Mouse (Mus musculus) limb, embryonic 11.5 days (tissue): ENCODE data around the gene Atp8a1. TPM values are rescaled to one million over a fixed set of nuclear protein-coding genes. Genes with fewer than 3 reads are reported as not detected.

Source experiments
- ATAC-seq: fragments of 200-750 bp; cut with Nextera tagmentation; 2 replicates; pipeline ENCODE4 v1.8.0; 2017; ENCODE audit warnings: low read depth; ENCODE audit not compliant: insufficient number of reproducible peaks, low FRiP score, low TSS enrichment
- DNase-seq: peaks from one replicate; pipeline ENCODE4 v3.0.0-alpha.2; 2015; ENCODE audit warnings: low spot score
- H3K27ac ChIP-seq: fragments of 300-500 bp; sonication (generic); replicated peaks from 2 replicates; pipeline ENCODE4 v1.5.1; 2014; ENCODE audit warnings: low read depth, mild to moderate bottlenecking, low read length
- H3K27me3 ChIP-seq: fragments of 300-500 bp; sonication (generic); 2 replicates; pipeline ENCODE4 v1.6.1; 2014; ENCODE audit warnings: mild to moderate bottlenecking, low read length, mixed read lengths; ENCODE audit not compliant: control insufficient read depth, insufficient read depth
- H3K36me3 ChIP-seq: fragments of 300-500 bp; sonication (generic); 2 replicates; pipeline ENCODE4 v1.6.1; 2014; ENCODE audit warnings: mild to moderate bottlenecking, low read length, moderate library complexity, mixed read lengths; ENCODE audit not compliant: control insufficient read depth, insufficient read depth
- H3K4me1 ChIP-seq: fragments of 300-500 bp; sonication (generic); 2 replicates; pipeline ENCODE4 v1.6.1; 2014; ENCODE audit warnings: low read length, mixed read lengths; ENCODE audit not compliant: control insufficient read depth, insufficient read depth
- H3K4me2 ChIP-seq: fragments of 300-500 bp; sonication (generic); 2 replicates; pipeline ENCODE4 v1.6.1; 2014; ENCODE audit warnings: low read depth, mild to moderate bottlenecking, moderate library complexity; ENCODE audit not compliant: severe bottlenecking
- H3K4me3 ChIP-seq: fragments of 300-500 bp; sonication (generic); 2 replicates; pipeline ENCODE4 v1.5.1; 2014; ENCODE audit warnings: low read depth, low read length
- H3K9ac ChIP-seq: fragments of 300-500 bp; sonication (generic); 2 replicates; pipeline ENCODE4 v1.6.1; 2014; ENCODE audit warnings: mild to moderate bottlenecking, low read length
- H3K9me3 ChIP-seq: fragments of 300-500 bp; sonication (generic); 2 replicates; pipeline ENCODE4 v1.6.1; 2016; ENCODE audit warnings: low read length; ENCODE audit not compliant: control insufficient read depth
- WGBS: fragments of 180-500 bp; shearing (Covaris S2); extraction: QIAGEN DNeasy Blood & Tissue Kit; methylation state at CpG from one replicate; pipeline ENCODE4 v1.1.7; 2014; 5-methylcytosine and 5-hydroxymethylcytosine counted together
- polyA plus RNA-seq: library from polyadenylated mRNA; unstranded; fragments of >200 nt; fragmentation: Nextera tagmentation; extraction: Ambion mirVana; gene quantifications from 2 replicates; pipeline ENCODE4 v1.2.1, GENCODE M21; 2014

Gene Atp8a1
- polyA plus RNA-seq, 1 experiment from 2014 or later, result 7.7 TPM

- Histone ChIP-seq H3K27ac (no peak overlapping the region), H3K4me1 (no peaks in the 10 kb centered on the region), H3K4me2 (no peak overlapping the region), H3K36me3 (no peaks in the 10 kb centered on the region), H3K9me3 (no peaks in the 10 kb centered on the region), H3K9ac (no peak overlapping the region), H3K27me3 (no peaks in the 10 kb centered on the region), H3K4me3 (no peak overlapping the region)
- DNase-seq (no peak), ATAC-seq (no peak)
- WGBS, result 84% methylated on average over 6 of the region's 6 CpGs
Measured at GRCm38 (mm10) chr5:67854963-67855606, 7.9 kb upstream of the Atp8a1 start.

GRCm38 (mm10) chr5:67852860-67853259 lies 5.6 kb upstream of the Atp8a1 start:
- DNase-seq (no peak), ATAC-seq (no peak)
- H3K9me3 ChIP-seq, result no peaks in the 10 kb centered on the region
- H3K4me1 ChIP-seq, result no peaks in the 10 kb centered on the region
- H3K36me3 ChIP-seq, result no peaks in the 10 kb centered on the region
- 82% methylated on average over 2 of the region's 2 CpGs for WGBS
- H3K27me3 ChIP-seq, result no peaks in the 10 kb centered on the region
- H3K4me2 ChIP-seq, result no peak overlapping the region
- no peak overlapping the region for H3K9ac ChIP-seq
- no peak overlapping the region for H3K4me3 ChIP-seq
- H3K27ac ChIP-seq, result no peak overlapping the region

- no peak overlapping the region for H3K27ac ChIP-seq
Measured at GRCm38 (mm10) chr5:67849411-67849810, 2.2 kb upstream of the Atp8a1 start.

GRCm38 (mm10) chr5:67848511-67849014 lies 1.3 kb upstream of the Atp8a1 start:
- no peaks in the 10 kb centered on the region for H3K36me3 ChIP-seq
- H3K27ac ChIP-seq, result no peak overlapping the region
- no peaks in the 10 kb centered on the region for H3K9me3 ChIP-seq
- ATAC-seq (no peak), DNase-seq (no peak)
- H3K4me3 ChIP-seq, result no peak overlapping the region
- no peak overlapping the region for H3K9ac ChIP-seq
- H3K4me2 ChIP-seq, result no peak overlapping the region
- WGBS, result 81% methylated on average over 12 of the region's 12 CpGs
- peaks cover 4% of the 10 kb centered on the region for H3K4me1 ChIP-seq
- no peaks in the 10 kb centered on the region for H3K27me3 ChIP-seq

More at GRCm38 (mm10) chr5:67849411-67849810, 2.2 kb upstream of the Atp8a1 start:
- Histone ChIP-seq H3K9me3 (no peaks in the 10 kb centered on the region), H3K27me3 (no peaks in the 10 kb centered on the region), H3K36me3 (no peaks in the 10 kb centered on the region), H3K9ac (no peak overlapping the region), H3K4me2 (no peak overlapping the region), H3K4me3 (no peak overlapping the region), H3K4me1 (peaks cover 4% of the 10 kb centered on the region)
- no peak for ATAC-seq
- 73% methylated on average over 4 of the region's 4 CpGs for WGBS
- no peak for DNase-seq

DNA sequence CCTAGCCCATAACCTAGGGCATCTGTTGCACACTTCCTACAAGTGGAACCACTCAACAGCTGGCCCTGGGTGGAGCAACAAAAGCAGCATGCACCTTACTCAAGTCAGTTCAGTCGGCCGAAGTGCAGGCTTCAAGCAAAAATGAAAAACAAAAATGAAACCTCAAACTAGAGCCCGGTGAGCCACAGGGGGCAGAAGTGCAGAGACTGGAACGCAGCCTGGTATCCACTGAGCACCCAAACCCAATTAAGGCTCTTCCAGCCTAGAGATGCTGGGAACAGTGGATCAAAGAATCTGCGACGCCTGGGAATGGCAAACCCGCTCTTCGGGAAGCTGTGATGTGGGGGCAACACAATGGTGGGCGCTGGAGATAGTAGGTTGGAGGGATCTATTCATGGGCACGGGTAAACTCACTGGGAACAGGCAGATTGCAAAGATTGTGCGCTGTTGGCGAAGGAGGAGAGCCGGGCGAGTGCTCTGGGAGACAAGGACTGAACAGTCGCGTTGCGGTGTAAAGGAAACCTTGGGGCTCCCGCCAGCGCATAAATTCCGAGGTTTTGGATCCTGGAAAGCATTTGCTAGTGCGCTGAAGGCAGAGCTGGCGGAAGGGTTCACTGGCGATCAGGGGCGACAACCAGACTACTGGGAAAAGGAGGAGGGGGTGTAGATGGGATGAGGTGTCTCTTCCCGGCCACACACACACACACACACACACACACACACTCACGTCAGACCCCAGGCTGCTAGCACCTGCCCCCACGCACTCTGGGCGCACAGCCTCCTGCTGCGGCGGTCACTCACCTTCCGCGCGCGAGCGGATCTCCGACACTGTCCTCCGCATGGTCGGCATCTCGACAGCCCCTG lies 641 bp downstream of the Atp8a1 start:
- H3K27me3 ChIP-seq, result no peaks in the 10 kb centered on the region
- ATAC-seq (peak; percentile 69; the same call in 1 of the 2 replicates), DNase-seq (peak; percentile 45)

GRCm38 (mm10) chr5:67845190-67845691 lies 2.0 kb downstream of the Atp8a1 start:
- no peak overlapping the region for H3K4me3 ChIP-seq
- WGBS, result 16% methylated on average over 8 of the region's 8 CpGs
- H3K4me1 ChIP-seq, result peaks cover 4% of the 10 kb centered on the region
- H3K27me3 ChIP-seq, result no peaks in the 10 kb centered on the region
- no peaks in the 10 kb centered on the region for H3K36me3 ChIP-seq
- no peak for ATAC-seq
- no peak overlapping the region for H3K9ac ChIP-seq
- DNase-seq, result no peak
- peak overlapping the region; percentile 20; the same call in 1 of the 2 replicates for H3K4me2 ChIP-seq
- H3K27ac ChIP-seq, result no peak overlapping the region
- no peaks in the 10 kb centered on the region for H3K9me3 ChIP-seq

More for the DNA sequence above, 641 bp downstream of the Atp8a1 start:
- Histone ChIP-seq H3K4me1 (peaks cover 4% of the 10 kb centered on the region), H3K4me3 (peak overlapping the region; percentile 75), H3K36me3 (no peaks in the 10 kb centered on the region), H3K4me2 (peak overlapping the region; percentile 95), H3K27ac (no peak overlapping the region), H3K9me3 (no peaks in the 10 kb centered on the region), H3K9ac (peak overlapping the region; percentile 63)
- WGBS, result 1% methylated on average over 39 of the region's 39 CpGs

- Histone ChIP-seq H3K9me3 (no peaks in the 10 kb centered on the region), H3K4me1 (peaks cover 4% of the 10 kb centered on the region), H3K9ac (no peak overlapping the region), H3K27me3 (no peaks in the 10 kb centered on the region), H3K27ac (no peak overlapping the region), H3K4me3 (no peak overlapping the region), H3K36me3 (no peaks in the 10 kb centered on the region), H3K4me2 (no peak overlapping the region)
- 75% methylated on average over 4 of the region's 4 CpGs for WGBS
- DNase-seq, result no peak
- ATAC-seq, result no peak
Measured at GRCm38 (mm10) chr5:67844070-67844469, 3.2 kb downstream of the Atp8a1 start.

DNA sequence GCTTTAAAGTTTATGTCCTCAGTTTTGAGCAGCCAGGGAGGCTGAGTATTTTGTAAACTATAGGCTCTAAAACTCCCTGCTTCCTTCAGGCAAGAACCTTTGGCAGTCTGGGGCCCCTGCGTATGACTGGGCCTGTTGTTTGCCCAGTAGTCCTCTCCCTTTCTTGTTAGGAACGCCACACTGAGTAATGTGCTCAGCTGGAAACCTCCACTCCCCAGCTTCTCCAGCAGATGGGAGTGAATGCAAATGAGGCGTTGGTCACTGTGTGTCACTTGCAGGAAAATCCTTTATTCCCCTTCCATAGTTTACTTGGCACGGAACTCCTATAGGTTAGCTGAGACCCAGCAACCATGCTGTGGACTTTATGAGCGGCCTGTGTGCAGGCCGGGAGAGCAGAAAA lies 4.9 kb downstream of the Atp8a1 start:
- Histone ChIP-seq H3K4me3 (no peak overlapping the region), H3K27ac (no peak overlapping the region), H3K27me3 (no peaks in the 10 kb centered on the region), H3K4me1 (peaks cover 4% of the 10 kb centered on the region), H3K9me3 (no peaks in the 10 kb centered on the region), H3K36me3 (no peaks in the 10 kb centered on the region), H3K9ac (no peak overlapping the region), H3K4me2 (no peak overlapping the region)
- 47% methylated on average over 6 of the region's 6 CpGs for WGBS
- no peak for DNase-seq
- ATAC-seq, result no peak
